In genomic region chr19:6140678-6141393, GRCm38 (mm10) we compare ENCODE assay signal across 8 mouse cellular contexts. TPM values are rescaled to one million over a fixed set of nuclear protein-coding genes. Genes with fewer than 3 reads are reported as not detected.
DNase-seq lines count a peak whose midpoint lies in the region; TF ChIP-seq lines count a peak whose summit lies in the region.

Gene Batf2 (plus strand): TSS chr19:6140983.

- H3K4me1 ChIP-seq in megakaryocyte, embryonic 14.5 days: peaks cover 32% of the 10 kb centered on the region

- peak; percentile 69 for TF ChIP-seq CTCF in gastrocnemius, adult 2 months (IDR thresholded peaks at IDR 0.05)

- intact Hi-C loops in gastrocnemius, adult 2 months (cut with DNase I): loop anchor here (2.0 kb wide), 1 partner anchor 94 kb away; the partner anchor contains the start of gene Ppp2r5b

- peaks cover 27% of the 10 kb centered on the region for H3K36me3 ChIP-seq in megakaryocyte, embryonic 14.5 days (replicated peaks; ENCODE audit: low read length)

- H3K9me3 ChIP-seq in megakaryocyte, embryonic 14.5 days: no peaks in the 10 kb centered on the region

- DNase-seq in WW6 (ENCODE audit: low read depth, low spot score): peak; percentile 93
- DNase-seq in cerebellum, postnatal 4 days (ENCODE audit: low spot score in 2 of 2): peak; percentile 83 to 92
- DNase-seq in gastrocnemius, adult 2 months: peak; percentile 95
- DNase-seq in hindlimb bud, embryonic 11.5 days (ENCODE audit: extremely low spot score, low read depth, low spot score): peak; percentile 90
- peak; percentile 88 to 93 for DNase-seq in left cerebral cortex, adult 8-10 months (ENCODE audit: low spot score in 2 of 2)
- DNase-seq in right cerebral cortex, postnatal 10 days (ENCODE audit: low spot score in 2 of 2): peak; percentile 95
- peak; percentile 83 for DNase-seq in urinary bladder, postnatal 25 days (ENCODE audit: low spot score)

- H3K27me3 ChIP-seq in megakaryocyte, embryonic 14.5 days (replicated peaks): peaks cover 14% of the 10 kb centered on the region

- peak within 1 kb of the TSS; percentile 97 for H3K4me3 ChIP-seq in gastrocnemius, adult 2 months
- peak within 1 kb of the TSS; percentile 100 for H3K4me3 ChIP-seq in megakaryocyte, embryonic 14.5 days (replicated peaks)

- H3K27ac ChIP-seq in gastrocnemius, adult 2 months: peak within 1 kb of the TSS; percentile 97

RNA-seq across cellular contexts. Expression of gene Batf2, which starts in this region (rescaled TPM):
- under 1 TPM; 0.23 to 0.75 TPM for total RNA-seq in gastrocnemius, adult 2 months (2021)
- total RNA-seq in left cerebral cortex, adult 8-10 months (2022): 1 to 10 TPM in 1 of 4 experiments, under 1 TPM in 3; 0.67 to 1.4 (median 0.76) TPM
- 1.7 and 3.7 TPM in 2 replicates for polyA plus RNA-seq in megakaryocyte, embryonic 14.5 days (2012; ENCODE audit: insufficient read depth, low replicate concordance)

Comparison
In these comparisons a context has a peak if more than half of its experiments do, and no peak if none do; other contexts are left out.
1. Peak in every context shown above with its lines: DNase-seq, H3K4me3 ChIP-seq and H3K27ac ChIP-seq.
2. Peak in DNase-seq, H3K4me3 ChIP-seq and H3K27ac ChIP-seq in gastrocnemius, adult 2 months; RNA of the gene not detected or under 1 TPM.